Mouse (Mus musculus) cerebellum, adult 2 months (tissue): ENCODE measurements around the gene Mapk6. TPM values are rescaled to one million over a fixed set of nuclear protein-coding genes. Genes with fewer than 3 reads are reported as not detected.
A peak's percentile ranks its signal among the peaks of the same experiment; 100 is the strongest.

ENCODE experiments used
- DNase-seq, 2 experiments: peaks; one replicate each; pipeline ENCODE4 v3.0.0; 2021
- H3K27ac ChIP-seq: fragments of 200-500 bp; 2 replicates; pipeline ENCODE4 v1.5.1; 2012; ENCODE audit warnings: low read length, control low read depth, inconsistent platforms; ENCODE audit not compliant: insufficient read depth
- H3K27me3 ChIP-seq: fragments of 200-500 bp; 2 replicates; pipeline ENCODE4 v1.6.1; 2012; ENCODE audit warnings: inconsistent platforms, mild to moderate bottlenecking, low read length, moderate library complexity; ENCODE audit not compliant: control insufficient read depth, insufficient read depth
- H3K4me1 ChIP-seq: fragments of 200-500 bp; 2 replicates; pipeline ENCODE4 v1.6.1; 2011; ENCODE audit warnings: low read length; ENCODE audit not compliant: control insufficient read depth, insufficient read depth
- H3K4me3 ChIP-seq: fragments of 200-500 bp; replicated peaks from 2 replicates; pipeline ENCODE3; 2011; ENCODE audit warnings: mild to moderate bottlenecking, low read depth, low read length, control low read depth; ENCODE audit not compliant: insufficient read depth
- CTCF ChIP-seq: fragments of 200-500 bp; IDR thresholded peaks from 2 replicates; pipeline ENCODE4 v1.5.1; 2011; ENCODE audit warnings: low read depth, mild to moderate bottlenecking, control low read depth, low read length, moderate library complexity, borderline replicate concordance; ENCODE audit not compliant: insufficient read depth
- POLR2A ChIP-seq: fragments of 200-500 bp; IDR thresholded peaks from 2 replicates; pipeline ENCODE4 v1.6.1; 2011; ENCODE audit warnings: low read length, control low read depth, borderline replicate concordance; ENCODE audit not compliant: insufficient read depth
- WGBS: fragments of 180-500 bp; shearing (Covaris S2); methylation state at CpG from one replicate; pipeline ENCODE4 v1.1.7; 2018; 5-methylcytosine and 5-hydroxymethylcytosine counted together
- polyA plus RNA-seq: library from polyadenylated mRNA; depleted of rRNA; stranded (reverse); fragments of >200 nt; gene quantifications from 2 replicates; pipeline ENCODE4 v1.2.3, GENCODE M21; 2012

Mapk6 gene
- polyA plus RNA-seq, 1 experiment, result 71.3 TPM

- 45% methylated on average over 6 of the region's 6 CpGs for WGBS
- no peak for DNase-seq
- Histone ChIP-seq H3K4me1 (peaks cover 8% of the 10 kb centered on the region), H3K27me3 (no peaks in the 10 kb centered on the region), H3K4me3 (no peak overlapping the region), H3K27ac (no peak overlapping the region)
- TF ChIP-seq POLR2A (no peak), CTCF (peak; percentile 6; the same call in 1 of the 2 replicates)
Observed at GRCm38 (mm10) chr9:75437653-75438385, 28.0 kb upstream of the Mapk6 start.

- peak; percentile 54 to 68 for DNase-seq
- Histone ChIP-seq H3K4me3 (no peak overlapping the region), H3K4me1 (peaks cover 14% of the 10 kb centered on the region), H3K27ac (peak overlapping the region; percentile 50; the same call in 1 of the 2 replicates), H3K27me3 (no peaks in the 10 kb centered on the region)
- TF ChIP-seq POLR2A (no peak), CTCF (no peak)
- 9% methylated on average over 12 of the region's 12 CpGs for WGBS
Observed at GRCm38 (mm10) chr9:75435918-75436317, 26.1 kb upstream of the Mapk6 start.

- H3K27ac ChIP-seq, result peak overlapping the region; percentile 50; the same call in 1 of the 2 replicates
- TF ChIP-seq CTCF (no peak), POLR2A (no peak)
- no peaks in the 10 kb centered on the region for H3K27me3 ChIP-seq
- WGBS, result 90% methylated on average over 4 of the region's 4 CpGs
- no peak for DNase-seq
- no peak overlapping the region for H3K4me3 ChIP-seq
- H3K4me1 ChIP-seq, result peaks cover 18% of the 10 kb centered on the region
Observed at GRCm38 (mm10) chr9:75435291-75435690, 25.5 kb upstream of the Mapk6 start.

GRCm38 (mm10) chr9:75434872-75435271, 25.1 kb upstream of the Mapk6 start:
- no peaks in the 10 kb centered on the region for H3K27me3 ChIP-seq
- no peak overlapping the region for H3K4me3 ChIP-seq
- TF ChIP-seq POLR2A, result no peak
- TF ChIP-seq CTCF, result no peak
- no peak for DNase-seq
- 71% methylated on average over 6 of the region's 6 CpGs for WGBS
- peak overlapping the region; percentile 15; the same call in 1 of the 2 replicates for H3K27ac ChIP-seq
- peaks cover 18% of the 10 kb centered on the region for H3K4me1 ChIP-seq

GRCm38 (mm10) chr9:75434172-75434793, 24.5 kb upstream of the Mapk6 start:
- Histone ChIP-seq H3K4me3 (no peak overlapping the region), H3K27me3 (no peaks in the 10 kb centered on the region), H3K4me1 (peaks cover 18% of the 10 kb centered on the region), H3K27ac (no peak overlapping the region)
- DNase-seq, result peak; percentile 45 to 72
- TF ChIP-seq CTCF (peak; percentile 20; the same call in 1 of the 2 replicates), POLR2A (no peak)
- 27% methylated on average over 7 of the region's 7 CpGs for WGBS

GRCm38 (mm10) chr9:75432694-75433093, 22.9 kb upstream of the Mapk6 start:
- WGBS, result 85% methylated on average over 3 of the region's 3 CpGs
- Histone ChIP-seq H3K4me3 (no peak overlapping the region), H3K27ac (no peak overlapping the region), H3K27me3 (no peaks in the 10 kb centered on the region), H3K4me1 (peaks cover 26% of the 10 kb centered on the region)
- TF ChIP-seq POLR2A (no peak), CTCF (no peak)
- no peak for DNase-seq

- DNase-seq, result peak; percentile 77
- Histone ChIP-seq H3K4me1 (peaks cover 29% of the 10 kb centered on the region), H3K27ac (peak overlapping the region; percentile 74), H3K27me3 (no peaks in the 10 kb centered on the region), H3K4me3 (no peak overlapping the region)
- WGBS, result 16% methylated on average over 16 of the region's 16 CpGs
- TF ChIP-seq POLR2A, result peak; percentile 15; the same call in 1 of the 2 replicates
- no peak for TF ChIP-seq CTCF
Observed at GRCm38 (mm10) chr9:75430822-75431621, 21.2 kb upstream of the Mapk6 start.
